Mouse (Mus musculus): ENCODE data around the gene Il31.
"Not testable (repeated sequence)": the region's sequence is repeated elsewhere in the genome, so short reads cannot be mapped to it uniquely, and the experiment has no call there.

DNA sequence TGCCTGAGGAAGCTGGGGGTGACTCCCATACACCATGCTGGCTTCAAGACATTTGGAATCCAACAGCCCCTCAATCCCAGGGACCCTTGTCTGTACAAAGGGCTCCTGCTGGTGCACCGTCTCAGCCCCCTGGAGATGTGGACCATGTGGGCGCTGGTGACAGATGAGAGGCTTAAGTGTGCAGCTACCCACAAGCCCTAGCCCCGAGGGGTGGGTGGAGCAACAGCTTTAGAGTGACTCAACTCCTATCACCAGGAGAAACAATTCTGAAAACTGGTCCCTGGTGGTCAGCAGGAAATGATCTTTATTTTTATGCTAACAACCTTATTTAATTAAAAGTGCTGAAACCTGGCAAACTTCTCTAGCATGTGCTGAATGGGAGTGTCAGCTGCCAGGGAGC, 22.1 kb upstream of the Il31 start:
- not testable (repeated sequence) for TF ChIP-seq USF1 (IDR thresholded peaks at IDR 0.05; ENCODE audit: low read depth); CTCF (IDR thresholded peaks at IDR 0.05; ENCODE audit: control insufficient read depth, insufficient read depth, insufficient read length); MAX (IDR thresholded peaks at IDR 0.05); CEBPB (IDR thresholded peaks at IDR 0.05; ENCODE audit: low read depth); MYOG (IDR thresholded peaks at IDR 0.05; ENCODE audit: control insufficient read depth, extremely low read depth, insufficient read length); MYOD1 (IDR thresholded peaks at IDR 0.05; ENCODE audit: control insufficient read depth, insufficient read length, low read depth); FOSL1 (IDR thresholded peaks at IDR 0.05; ENCODE audit: insufficient read depth, low read length, poor library complexity, severe bottlenecking)

All from C2C12 (cell line).